Mouse (Mus musculus): Measurements from ENCODE around the gene Gng12. TPM values are rescaled to one million over a fixed set of nuclear protein-coding genes. Genes with fewer than 3 reads are reported as not detected.
A peak's percentile ranks its signal among the peaks of the same experiment; 100 is the strongest.
"Not testable (repeated sequence)": the region's sequence is repeated elsewhere in the genome, so short reads cannot be mapped to it uniquely, and the experiment has no call there.

Gng12 gene
- total and polyA plus RNA-seq, 2 experiments = 14.1 to 24.4 TPM

DNA sequence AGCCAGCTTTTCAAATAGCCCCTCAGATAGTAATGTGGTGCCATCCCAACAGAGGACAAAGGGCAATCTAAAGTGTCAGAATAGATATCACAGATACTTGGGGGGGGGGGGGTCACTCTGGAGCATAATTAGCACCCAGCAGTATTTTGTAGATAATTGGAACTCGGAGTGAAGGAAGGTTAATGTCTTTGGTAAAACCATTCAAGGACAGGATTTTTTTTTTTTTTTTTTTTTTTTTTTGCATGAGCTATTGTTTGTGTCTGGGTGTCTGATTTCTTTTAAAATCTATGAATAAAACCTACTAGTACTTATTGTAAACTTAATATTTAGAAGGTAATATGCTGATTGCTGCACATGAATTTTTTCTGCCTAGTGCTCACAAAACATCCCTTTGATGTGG lies 66.9 kb downstream of the Gng12 start:
- Histone ChIP-seq H3K79me2 (ENCODE audit: control insufficient read depth, insufficient read depth, low read length) (peaks cover 24% of the 10 kb centered on the region), H3K27me3 (ENCODE audit: control insufficient read depth, insufficient read depth, low read length) (no peaks in the 10 kb centered on the region), H3K9ac (ENCODE audit: low read depth, low read length) (no peak overlapping the region), H3K4me1 (ENCODE audit: control insufficient read depth, insufficient read depth, low read length) (peaks cover 24% of the 10 kb centered on the region), H3K36me3 (ENCODE audit: control insufficient read depth, insufficient read depth, low read length) (no peaks in the 10 kb centered on the region), H3K4me3 (ENCODE audit: insufficient read depth, low read depth, low read length) (no peak overlapping the region), H3K27ac (replicated peaks; ENCODE audit: insufficient read depth, low read depth, low read length) (peak overlapping the region; percentile 63; the same call in 1 of the 2 replicates)
- DNase-seq (ENCODE audit: extremely low read depth, low read depth, low spot score) = no peak
- no peak for TF ChIP-seq POLR2A (IDR thresholded peaks at IDR 0.05; ENCODE audit: extremely low read depth, insufficient read depth, low read length)
- TF ChIP-seq CTCF (IDR thresholded peaks at IDR 0.05; ENCODE audit: low read depth, low read length) = no peak
- 36% methylated on average over 1 of the region's 1 CpGs for WGBS

DNA sequence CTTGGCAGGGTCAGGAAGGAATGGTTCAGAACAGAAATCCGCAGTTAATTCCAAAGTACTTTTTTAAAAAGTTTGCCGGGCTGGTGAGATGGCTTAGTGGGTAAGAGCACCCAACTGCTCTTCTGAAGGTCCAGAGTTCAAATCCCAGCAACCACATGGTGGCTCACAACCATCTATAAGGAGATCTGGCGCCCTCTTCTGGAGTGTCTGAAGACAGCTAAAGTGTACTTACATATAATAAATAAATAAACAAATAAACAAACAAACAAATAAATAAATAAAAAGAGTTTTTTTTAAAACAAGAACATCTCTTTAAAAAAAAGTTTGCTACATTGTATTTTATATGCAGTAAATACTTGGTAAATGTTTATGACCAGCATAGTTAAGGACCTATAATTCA lies 67.5 kb downstream of the Gng12 start:
- peaks cover 24% of the 10 kb centered on the region for H3K4me1 ChIP-seq (ENCODE audit: control insufficient read depth, insufficient read depth, low read length)
- H3K79me2 ChIP-seq (ENCODE audit: control insufficient read depth, insufficient read depth, low read length) = peaks cover 27% of the 10 kb centered on the region
- H3K9ac ChIP-seq (ENCODE audit: low read depth, low read length); DNase-seq (ENCODE audit: extremely low read depth, low read depth, low spot score); H3K36me3 ChIP-seq (ENCODE audit: control insufficient read depth, insufficient read depth, low read length); H3K27me3 ChIP-seq (ENCODE audit: control insufficient read depth, insufficient read depth, low read length); H3K4me3 ChIP-seq (ENCODE audit: insufficient read depth, low read depth, low read length); H3K27ac ChIP-seq (replicated peaks; ENCODE audit: insufficient read depth, low read depth, low read length): not testable (repeated sequence)
- WGBS = 82% methylated on average over 3 of the region's 3 CpGs

DNA sequence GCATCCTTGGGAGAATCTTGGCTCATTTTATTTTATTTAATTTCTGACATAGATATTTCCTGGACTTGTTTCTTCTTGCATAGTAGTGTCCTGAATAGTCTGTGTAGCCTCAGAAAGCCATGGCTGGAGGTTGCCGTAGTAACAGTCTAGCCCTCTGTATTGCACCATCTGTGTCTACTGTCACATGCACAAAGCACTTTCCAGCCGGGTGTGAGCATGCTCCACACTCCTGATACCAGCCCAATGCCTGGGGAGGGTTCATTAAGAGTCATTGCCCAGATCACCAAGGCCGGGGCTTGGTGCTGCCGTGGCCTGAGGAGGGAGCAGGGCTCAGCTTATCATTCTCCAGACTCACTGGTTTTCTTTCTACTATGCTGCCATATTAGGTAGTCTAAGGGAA lies 68.0 kb downstream of the Gng12 start:
- no peak for TF ChIP-seq POLR2A (IDR thresholded peaks at IDR 0.05; ENCODE audit: extremely low read depth, insufficient read depth, low read length)
- TF ChIP-seq CTCF (IDR thresholded peaks at IDR 0.05; ENCODE audit: low read depth, low read length) = peak; percentile 35; the same call in 1 of the 2 replicates
- Histone ChIP-seq H3K36me3 (ENCODE audit: control insufficient read depth, insufficient read depth, low read length) (no peaks in the 10 kb centered on the region), H3K27ac (replicated peaks; ENCODE audit: insufficient read depth, low read depth, low read length) (no peak overlapping the region), H3K4me1 (ENCODE audit: control insufficient read depth, insufficient read depth, low read length) (peaks cover 24% of the 10 kb centered on the region), H3K9ac (ENCODE audit: low read depth, low read length) (no peak overlapping the region), H3K79me2 (ENCODE audit: control insufficient read depth, insufficient read depth, low read length) (peaks cover 29% of the 10 kb centered on the region), H3K27me3 (ENCODE audit: control insufficient read depth, insufficient read depth, low read length) (no peaks in the 10 kb centered on the region), H3K4me3 (ENCODE audit: insufficient read depth, low read depth, low read length) (no peak overlapping the region)
- WGBS = 14% methylated on average over 4 of the region's 4 CpGs
- DNase-seq (ENCODE audit: extremely low read depth, low read depth, low spot score) = peak; percentile 91

DNA sequence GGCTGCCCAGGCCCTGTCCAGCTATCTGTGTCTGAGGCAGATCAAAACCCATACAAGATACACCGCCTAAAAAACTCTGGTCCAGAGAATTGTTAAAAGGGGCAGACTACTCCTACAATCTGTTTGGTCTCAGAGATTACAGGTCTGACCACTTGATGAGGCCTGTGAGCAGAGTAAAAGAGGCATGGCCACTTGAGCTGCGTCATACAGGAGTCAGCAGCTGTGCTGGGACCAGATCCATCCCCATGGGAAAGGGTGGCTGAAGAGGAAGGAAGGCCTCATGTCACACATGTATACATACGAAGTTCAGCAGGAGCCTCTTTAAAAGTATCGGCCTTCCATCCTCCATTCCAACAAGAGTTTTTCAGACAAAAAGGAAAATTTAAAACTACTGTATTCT lies 69.0 kb downstream of the Gng12 start:
- Histone ChIP-seq H3K79me2 (ENCODE audit: control insufficient read depth, insufficient read depth, low read length) (peaks cover 33% of the 10 kb centered on the region), H3K4me1 (ENCODE audit: control insufficient read depth, insufficient read depth, low read length) (peaks cover 24% of the 10 kb centered on the region), H3K9ac (ENCODE audit: low read depth, low read length) (no peak overlapping the region), H3K4me3 (ENCODE audit: insufficient read depth, low read depth, low read length) (no peak overlapping the region), H3K36me3 (ENCODE audit: control insufficient read depth, insufficient read depth, low read length) (no peaks in the 10 kb centered on the region), H3K27ac (replicated peaks; ENCODE audit: insufficient read depth, low read depth, low read length) (no peak overlapping the region), H3K27me3 (ENCODE audit: control insufficient read depth, insufficient read depth, low read length) (no peaks in the 10 kb centered on the region)
- TF ChIP-seq CTCF (IDR thresholded peaks at IDR 0.05; ENCODE audit: low read depth, low read length) (no peak), POLR2A (IDR thresholded peaks at IDR 0.05; ENCODE audit: extremely low read depth, insufficient read depth, low read length) (no peak)
- 80% methylated on average over 4 of the region's 4 CpGs for WGBS
- DNase-seq (ENCODE audit: extremely low read depth, low read depth, low spot score) = no peak

DNA sequence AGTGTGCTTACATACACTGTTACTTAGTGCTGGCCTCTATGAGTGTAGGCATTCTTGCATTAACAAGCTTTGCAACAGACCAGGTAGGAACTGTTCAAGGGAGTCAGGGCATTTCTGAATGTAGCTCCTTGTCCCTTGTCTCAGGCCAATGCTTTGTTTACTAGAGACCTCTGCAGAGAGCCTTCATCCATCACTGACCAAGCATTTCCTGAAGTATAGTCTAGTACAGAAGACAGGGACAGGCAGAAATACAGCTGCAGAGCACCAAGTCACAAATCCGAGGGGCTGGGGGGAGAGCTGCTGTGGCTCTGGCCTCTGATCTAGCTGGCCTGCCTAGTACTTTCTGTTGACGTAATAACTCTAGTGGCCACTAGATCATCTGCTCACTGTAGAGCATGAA lies 71.6 kb downstream of the Gng12 start:
- Histone ChIP-seq H3K27ac (replicated peaks; ENCODE audit: insufficient read depth, low read depth, low read length) (no peak overlapping the region), H3K4me1 (ENCODE audit: control insufficient read depth, insufficient read depth, low read length) (peaks cover 22% of the 10 kb centered on the region), H3K36me3 (ENCODE audit: control insufficient read depth, insufficient read depth, low read length) (no peaks in the 10 kb centered on the region), H3K9ac (ENCODE audit: low read depth, low read length) (no peak overlapping the region), H3K4me3 (ENCODE audit: insufficient read depth, low read depth, low read length) (no peak overlapping the region), H3K27me3 (ENCODE audit: control insufficient read depth, insufficient read depth, low read length) (no peaks in the 10 kb centered on the region), H3K79me2 (ENCODE audit: control insufficient read depth, insufficient read depth, low read length) (peaks cover 37% of the 10 kb centered on the region)
- WGBS = 50% methylated on average over 2 of the region's 2 CpGs
- DNase-seq (ENCODE audit: extremely low read depth, low read depth, low spot score) = no peak
- TF ChIP-seq POLR2A (IDR thresholded peaks at IDR 0.05; ENCODE audit: extremely low read depth, insufficient read depth, low read length) = no peak
- TF ChIP-seq CTCF (IDR thresholded peaks at IDR 0.05; ENCODE audit: low read depth, low read length) = no peak

DNA sequence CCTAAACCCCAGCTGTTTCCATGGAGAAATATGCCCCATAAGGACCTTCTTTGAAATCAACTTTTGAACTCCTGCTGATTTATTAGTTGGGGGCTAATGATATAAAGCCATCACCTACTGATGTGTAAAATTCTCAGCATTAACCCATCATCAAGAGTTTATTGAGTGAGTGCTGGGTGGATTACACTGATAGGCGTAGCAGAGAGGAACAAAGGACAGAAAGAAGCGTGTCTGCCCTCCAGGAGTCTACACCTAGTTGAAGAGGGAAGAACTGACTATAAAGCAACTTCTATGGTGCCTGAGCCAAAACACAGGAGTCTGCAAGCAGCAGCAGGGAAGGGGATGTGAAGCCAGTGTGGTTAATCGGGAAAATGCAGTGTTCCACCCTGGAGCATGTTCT lies 73.2 kb downstream of the Gng12 start:
- WGBS = 96% methylated on average over 3 of the region's 3 CpGs
- TF ChIP-seq CTCF (IDR thresholded peaks at IDR 0.05; ENCODE audit: low read depth, low read length) (no peak), POLR2A (IDR thresholded peaks at IDR 0.05; ENCODE audit: extremely low read depth, insufficient read depth, low read length) (no peak)
- H3K9ac ChIP-seq (ENCODE audit: low read depth, low read length) = no peak overlapping the region
- no peak overlapping the region for H3K4me3 ChIP-seq (ENCODE audit: insufficient read depth, low read depth, low read length)
- DNase-seq (ENCODE audit: extremely low read depth, low read depth, low spot score) = no peak
- H3K27ac ChIP-seq (replicated peaks; ENCODE audit: insufficient read depth, low read depth, low read length) = no peak overlapping the region
- no peaks in the 10 kb centered on the region for H3K27me3 ChIP-seq (ENCODE audit: control insufficient read depth, insufficient read depth, low read length)
- H3K79me2 ChIP-seq (ENCODE audit: control insufficient read depth, insufficient read depth, low read length) = peaks cover 41% of the 10 kb centered on the region
- H3K36me3 ChIP-seq (ENCODE audit: control insufficient read depth, insufficient read depth, low read length) = no peaks in the 10 kb centered on the region
- H3K4me1 ChIP-seq (ENCODE audit: control insufficient read depth, insufficient read depth, low read length) = peaks cover 14% of the 10 kb centered on the region

Data from liver, adult 2 months (tissue).